Mouse (Mus musculus) thymus, postnatal 36 days (tissue): Measurements from ENCODE around the gene Itgb6.
A peak's percentile ranks its signal among the peaks of the same experiment; 100 is the strongest.

Source experiments
- DNase-seq, 2 experiments: peaks; one replicate each; pipeline ENCODE4 v3.0.0; 2022; ENCODE audit warnings: mixed read lengths in 2 of 2

Gene Itgb6

GRCm38 (mm10) chr2:60722514-60722913, at the start of gene Itgb6:
Gene Itgb6, minus strand, starts transcription at chr2:60722643.
- DNase-seq = no peak

- DNase-seq = no peak
Observed at GRCm38 (mm10) chr2:60766420-60766819, 44.0 kb upstream of the Itgb6 start.

- no peak for DNase-seq
Observed at GRCm38 (mm10) chr2:60756218-60756617, 33.8 kb upstream of the Itgb6 start.

- no peak for DNase-seq
Observed at GRCm38 (mm10) chr2:60755101-60755500, 32.7 kb upstream of the Itgb6 start.

- no peak for DNase-seq
Observed at GRCm38 (mm10) chr2:60751274-60751673, 28.8 kb upstream of the Itgb6 start.

- no peak for DNase-seq
Observed at GRCm38 (mm10) chr2:60750591-60750990, 28.1 kb upstream of the Itgb6 start.

GRCm38 (mm10) chr2:60748585-60748984, 26.1 kb upstream of the Itgb6 start:
- DNase-seq = no peak

- no peak for DNase-seq
Observed at GRCm38 (mm10) chr2:60747590-60747989, 25.1 kb upstream of the Itgb6 start.

- DNase-seq = no peak
Observed at GRCm38 (mm10) chr2:60744674-60745073, 22.2 kb upstream of the Itgb6 start.

- DNase-seq = no peak
Observed at GRCm38 (mm10) chr2:60739389-60740137, 17.1 kb upstream of the Itgb6 start.

- no peak for DNase-seq
Observed at GRCm38 (mm10) chr2:60730929-60731328, 8.5 kb upstream of the Itgb6 start.

- DNase-seq = no peak
Observed at GRCm38 (mm10) chr2:60730024-60730423, 7.6 kb upstream of the Itgb6 start.

- DNase-seq = no peak
Observed at GRCm38 (mm10) chr2:60728902-60729585, 6.6 kb upstream of the Itgb6 start.

GRCm38 (mm10) chr2:60724660-60725059, 2.2 kb upstream of the Itgb6 start:
- DNase-seq = no peak

- no peak for DNase-seq
Observed at GRCm38 (mm10) chr2:60722967-60723366, 524 bp upstream of the Itgb6 start.

GRCm38 (mm10) chr2:60720906-60721305, 1.5 kb downstream of the Itgb6 start:
- no peak for DNase-seq

- DNase-seq = no peak
Observed at GRCm38 (mm10) chr2:60720205-60720604, 2.2 kb downstream of the Itgb6 start.

- DNase-seq = peak; percentile 70 to 82
Observed at GRCm38 (mm10) chr2:60717348-60717747, 5.1 kb downstream of the Itgb6 start.

- no peak for DNase-seq
Observed at GRCm38 (mm10) chr2:60716549-60716948, 5.9 kb downstream of the Itgb6 start.

GRCm38 (mm10) chr2:60715771-60716170, 6.7 kb downstream of the Itgb6 start:
- no peak for DNase-seq

GRCm38 (mm10) chr2:60714971-60715502, 7.4 kb downstream of the Itgb6 start:
- DNase-seq = no peak

- no peak for DNase-seq
Observed at GRCm38 (mm10) chr2:60714475-60714874, 8.0 kb downstream of the Itgb6 start.

GRCm38 (mm10) chr2:60713857-60714256, 8.6 kb downstream of the Itgb6 start:
- DNase-seq = no peak

GRCm38 (mm10) chr2:60712891-60713290, 9.6 kb downstream of the Itgb6 start:
- DNase-seq = no peak
